Mouse (Mus musculus) MEL (cell line): ENCODE data around the gene Traf2. TPM values are rescaled to one million over a fixed set of nuclear protein-coding genes. Genes with fewer than 3 reads are reported as not detected.

Experiments used
- DNase-seq: peaks from one replicate; pipeline ENCODE4 v3.0.0; 2011; ENCODE audit warnings: low read depth, low spot score
- H3K27ac ChIP-seq: 2 replicates; pipeline ENCODE4 v1.5.1; 2012; ENCODE audit warnings: low read depth, mild to moderate bottlenecking, control low read depth, low read length, moderate library complexity; ENCODE audit not compliant: control insufficient read depth
- H3K27me3 ChIP-seq, 2 experiments: fragments of 150-350 bp in 1 of 2; sonication (generic) in 1 of 2; 2 replicates each; pipeline ENCODE4 v1.6.1; 2012; ENCODE audit warnings: low read length in 2 of 2, mild to moderate bottlenecking in 2 of 2, improper control_type of control experiment in 1 of 2, moderate library complexity in 1 of 2; ENCODE audit not compliant: insufficient read depth in 2 of 2, control insufficient read depth in 1 of 2
- H3K36me3 ChIP-seq, 2 experiments: 2 replicates each; pipeline ENCODE4 v1.6.1; 2012 to 2014; ENCODE audit warnings: low read length in 2 of 2, improper control_type of control experiment in 1 of 2, inconsistent platforms in 1 of 2, mild to moderate bottlenecking in 1 of 2; ENCODE audit not compliant: insufficient read depth in 2 of 2, control insufficient read depth in 1 of 2
- H3K4me1 ChIP-seq, 2 experiments: fragments of 150-350 bp in 1 of 2; sonication (generic) in 1 of 2; 2 replicates each; pipeline ENCODE4 v1.6.1; 2012; ENCODE audit warnings: low read length in 2 of 2, improper control_type of control experiment in 1 of 2, mild to moderate bottlenecking in 1 of 2; ENCODE audit not compliant: insufficient read depth in 2 of 2, control insufficient read depth in 1 of 2
- H3K4me3 ChIP-seq, 2 experiments: fragments of 150-350 bp in 1 of 2; sonication (generic) in 1 of 2; 2 replicates each; pipeline ENCODE4 v1.5.1; 2012; ENCODE audit warnings: low read depth in 2 of 2, low read length in 2 of 2, mild to moderate bottlenecking in 2 of 2, moderate library complexity in 2 of 2, control low read depth in 1 of 2, improper control_type of control experiment in 1 of 2; ENCODE audit not compliant: control insufficient read depth in 1 of 2, insufficient read depth in 1 of 2
- H3K79me2 ChIP-seq: 2 replicates; pipeline ENCODE4 v1.6.1; 2012; ENCODE audit warnings: mild to moderate bottlenecking, low read length, moderate library complexity; ENCODE audit not compliant: control insufficient read depth, poor library complexity, insufficient read depth
- H3K9ac ChIP-seq: 2 replicates; pipeline ENCODE4 v1.6.1; 2012; ENCODE audit warnings: low read depth, mild to moderate bottlenecking, control low read depth, low read length, moderate library complexity; ENCODE audit not compliant: control insufficient read depth, poor library complexity, severe bottlenecking
- H3K9me3 ChIP-seq: fragments of 150-350 bp; sonication (generic); replicated peaks from 2 replicates; pipeline ENCODE4 v1.6.1; 2012; ENCODE audit warnings: mild to moderate bottlenecking, low read length, improper control_type of control experiment, moderate library complexity; ENCODE audit not compliant: insufficient read depth
- BHLHE40 ChIP-seq: IDR thresholded peaks from 2 replicates; pipeline ENCODE4 v1.6.1; 2012; ENCODE audit warnings: low read depth, mild to moderate bottlenecking, inconsistent platforms, low read length, improper control_type of control experiment, borderline replicate concordance
- CTCF ChIP-seq, 3 experiments: IDR thresholded peaks in 2 of 3; conservative IDR thresholded peaks in 1 of 3; 2 replicates each; pipeline ENCODE4 v1.5.1; 2011 to 2012; ENCODE audit warnings: low read length in 3 of 3, low read depth in 2 of 3, mild to moderate bottlenecking in 2 of 3, improper control_type of control experiment in 1 of 3, inconsistent platforms in 1 of 3, mixed read lengths in 1 of 3, moderate library complexity in 1 of 3; ENCODE audit not compliant: control insufficient read depth in 1 of 3, insufficient read depth in 1 of 3, poor library complexity in 1 of 3, severe bottlenecking in 1 of 3
- EP300 ChIP-seq, 2 experiments: IDR thresholded peaks; 2 replicates each; pipeline ENCODE4 v1.6.1; 2011; ENCODE audit warnings: improper control_type of control experiment in 2 of 2, low read length in 2 of 2, low read depth in 1 of 2, mild to moderate bottlenecking in 1 of 2
- ETS1 ChIP-seq: IDR thresholded peaks from 2 replicates; pipeline ENCODE4 v1.6.1; 2012; ENCODE audit warnings: low read depth, mild to moderate bottlenecking, inconsistent platforms, low read length, improper control_type of control experiment, moderate library complexity
- GATA1 ChIP-seq: IDR thresholded peaks from 2 replicates; pipeline ENCODE4 v1.6.1; 2011; ENCODE audit warnings: low read depth, low read length, improper control_type of control experiment
- HCFC1 ChIP-seq: IDR thresholded peaks from 2 replicates; pipeline ENCODE4 v1.6.1; 2012; ENCODE audit warnings: low read depth, mild to moderate bottlenecking, inconsistent platforms, low read length, improper control_type of control experiment, moderate library complexity
- JUND ChIP-seq: IDR thresholded peaks from 2 replicates; pipeline ENCODE4 v1.6.1; 2011; ENCODE audit warnings: low read depth, mild to moderate bottlenecking, improper control_type of control experiment, low read length
- KAT2A ChIP-seq: conservative IDR thresholded peaks from 2 replicates; pipeline ENCODE4 v1.6.1; 2012; ENCODE audit warnings: low read depth, low read length, improper control_type of control experiment, inconsistent platforms
- MAZ ChIP-seq: IDR thresholded peaks from 2 replicates; pipeline ENCODE4 v1.6.1; 2012; ENCODE audit warnings: low read depth, mild to moderate bottlenecking, inconsistent platforms, low read length, improper control_type of control experiment
- MEF2A ChIP-seq: IDR thresholded peaks from 2 replicates; pipeline ENCODE4 v1.6.1; 2014; ENCODE audit warnings: low read depth, mild to moderate bottlenecking, inconsistent platforms, low read length, improper control_type of control experiment; ENCODE audit not compliant: poor library complexity, insufficient replicate concordance, severe bottlenecking; ENCODE audit errors: extremely low read depth
- MYB ChIP-seq: IDR thresholded peaks from 2 replicates; pipeline ENCODE4 v1.6.1; 2011; ENCODE audit warnings: mild to moderate bottlenecking, low read depth, low read length, improper control_type of control experiment
- MYC ChIP-seq: IDR thresholded peaks from 2 replicates; pipeline ENCODE4 v1.6.1; 2011; ENCODE audit warnings: low read depth, mild to moderate bottlenecking, low read length, improper control_type of control experiment, moderate library complexity
- NELFE ChIP-seq: IDR thresholded peaks from 2 replicates; pipeline ENCODE4 v1.6.1; 2011; ENCODE audit warnings: low read depth, low read length, improper control_type of control experiment
- NRF1 ChIP-seq: IDR thresholded peaks from 2 replicates; pipeline ENCODE4 v1.6.1; 2014; ENCODE audit warnings: low read depth, mild to moderate bottlenecking, inconsistent platforms, low read length, improper control_type of control experiment, moderate library complexity; ENCODE audit not compliant: poor library complexity, insufficient read depth, severe bottlenecking
- POLR2A ChIP-seq, 2 experiments: IDR thresholded peaks; 2 replicates each; pipeline ENCODE4 v1.6.1; 2011 to 2012; ENCODE audit warnings: low read length in 2 of 2, mild to moderate bottlenecking in 2 of 2, control low read depth in 1 of 2, improper control_type of control experiment in 1 of 2, low read depth in 1 of 2, moderate library complexity in 1 of 2; ENCODE audit not compliant: control insufficient read depth in 1 of 2, insufficient read depth in 1 of 2, poor library complexity in 1 of 2
- SIN3A ChIP-seq: IDR thresholded peaks from 2 replicates; pipeline ENCODE4 v1.6.1; 2012; ENCODE audit warnings: low read length, improper control_type of control experiment, inconsistent platforms
- SMC3 ChIP-seq: IDR thresholded peaks from 2 replicates; pipeline ENCODE4 v1.6.1; 2011; ENCODE audit warnings: low read depth, low read length, improper control_type of control experiment
- TAL1 ChIP-seq: IDR thresholded peaks from 2 replicates; pipeline ENCODE4 v1.6.1; 2012; ENCODE audit warnings: mild to moderate bottlenecking, inconsistent platforms, low read length, moderate library complexity, mixed read lengths
- TBP ChIP-seq: IDR thresholded peaks from 2 replicates; pipeline ENCODE4 v1.8.0; 2011; ENCODE audit warnings: low read depth, low read length, improper control_type of control experiment
- USF1 ChIP-seq: IDR thresholded peaks from 2 replicates; pipeline ENCODE4 v1.6.1; 2014; ENCODE audit warnings: low read depth, mild to moderate bottlenecking, inconsistent platforms, low read length, improper control_type of control experiment, moderate library complexity
- ZC3H11A ChIP-seq: IDR thresholded peaks from 2 replicates; pipeline ENCODE4 v1.6.1; 2012; ENCODE audit warnings: low read depth, mild to moderate bottlenecking, inconsistent platforms, low read length, improper control_type of control experiment
- polyA plus RNA-seq, 2 experiments: library from polyadenylated mRNA; stranded (reverse) in 1 of 2; unstranded in 1 of 2; fragments of >175 nt in 1 of 2; fragments of >200 nt in 1 of 2; gene quantifications; 2 replicates each; pipeline versions ENCODE4 v1.2.1 to v1.2.4; 2012; ENCODE audit warnings: low replicate concordance in 2 of 2, low read depth in 1 of 2; ENCODE audit not compliant: insufficient read length in 2 of 2, insufficient read depth in 1 of 2, missing spikeins in 1 of 2
- total RNA-seq: library from RNA; depleted of rRNA; stranded (reverse); fragments of 300-350 nt; gene quantifications from 2 replicates; pipeline ENCODE4 v1.2.3, GENCODE M21; 2012

The Traf2 gene
- total and polyA plus RNA-seq, 3 experiments, result 19.9 to 28.3 TPM; not detected in 1

DNA sequence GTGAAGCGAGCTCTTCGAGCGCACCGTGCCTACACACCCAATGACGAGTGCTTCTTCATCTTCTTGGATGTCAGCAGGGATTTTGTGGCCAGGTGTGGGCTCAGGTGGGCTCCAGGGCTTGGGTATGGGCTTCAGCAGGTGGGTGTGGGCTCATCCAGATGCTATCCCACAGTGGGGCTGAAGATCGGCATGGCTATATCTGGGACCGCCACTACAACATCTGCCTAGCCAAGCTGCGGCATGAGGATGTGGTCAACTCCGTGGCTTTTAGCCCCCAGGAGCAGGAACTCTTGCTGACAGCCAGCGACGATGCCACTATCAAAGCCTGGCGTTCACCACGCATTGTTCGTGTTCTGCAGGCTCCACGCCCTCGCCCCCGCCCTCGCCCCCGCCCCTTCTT is 42.2 kb downstream of the Traf2 start:
- TF ChIP-seq TAL1, result peak; percentile 54
- no peak for TF ChIP-seq MYB
- TF ChIP-seq SIN3A, result no peak
- no peak for TF ChIP-seq GATA1
- Histone ChIP-seq H3K9me3 (no peaks in the 10 kb centered on the region), H3K9ac (no peak overlapping the region), H3K27ac (no peak overlapping the region), H3K79me2 (peaks cover 9% of the 10 kb centered on the region), H3K4me1 (peaks cover 0 to 22% of the 10 kb centered on the region in 2 experiments; a peak in 3 of 4 replicates), H3K36me3 (peaks cover 0 to 14% of the 10 kb centered on the region in 2 experiments; a peak in 2 of 4 replicates), H3K4me3 (no peak overlapping the region), H3K27me3 (no peaks in the 10 kb centered on the region)
- no peak for DNase-seq

DNA sequence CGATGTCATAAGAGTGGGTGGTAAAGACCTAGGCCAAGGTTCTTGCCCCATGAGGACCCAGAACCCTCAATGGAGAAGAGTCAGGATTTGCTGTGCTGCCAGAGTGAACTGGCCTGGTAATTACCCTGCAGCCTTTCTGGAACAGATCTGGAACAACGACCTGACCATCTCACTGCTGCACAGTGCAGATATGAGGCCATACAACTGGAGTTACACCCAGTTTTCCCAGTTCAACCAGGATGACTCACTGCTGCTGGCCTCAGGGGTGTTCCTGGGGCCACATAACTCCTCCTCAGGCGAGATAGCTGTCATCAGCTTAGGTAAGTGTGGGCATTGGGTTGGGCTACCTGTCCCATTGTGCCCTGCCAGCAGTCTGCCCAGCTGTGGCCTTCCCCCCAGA is 44.0 kb downstream of the Traf2 start:
- H3K4me3 ChIP-seq, result no peak overlapping the region
- peak overlapping the region; percentile 2 for H3K9ac ChIP-seq
- H3K27me3 ChIP-seq, result no peaks in the 10 kb centered on the region
- H3K27ac ChIP-seq, result peak overlapping the region; percentile 65
- peaks cover 5 to 30% of the 10 kb centered on the region in 2 experiments for H3K4me1 ChIP-seq
- no peaks in the 10 kb centered on the region for H3K9me3 ChIP-seq
- peaks cover 9% of the 10 kb centered on the region for H3K79me2 ChIP-seq
- DNase-seq, result peak; percentile 61
- peak; percentile 21; the same call in 1 of the 2 replicates for TF ChIP-seq TBP
- peak; percentile 84 for TF ChIP-seq TAL1
- no peak for TF ChIP-seq MAZ
- peak; percentile 53 to 70 for TF ChIP-seq EP300 (IDR thresholded peaks at IDR 0.05; ENCODE audit: low read depth in 1 of 2, low read length in 2 of 2)
- no peak for TF ChIP-seq MEF2A
- no peak for TF ChIP-seq MYC
- 0 out of 4 replicates have a peak, but pooled peaks of 1 of the 2 experiments have one; percentile 14 for TF ChIP-seq POLR2A (IDR thresholded peaks at IDR 0.05; ENCODE audit: control insufficient read depth in 1 of 2, insufficient read depth in 1 of 2, low read depth in 1 of 2, low read length in 2 of 2, poor library complexity in 1 of 2)
- no peak for TF ChIP-seq BHLHE40
- 0 out of 2 replicates have a peak, but pooled peaks have one; percentile 41 for TF ChIP-seq JUND
- peaks cover 0 to 23% of the 10 kb centered on the region in 2 experiments; a peak in 2 of 4 replicates for H3K36me3 ChIP-seq

DNA sequence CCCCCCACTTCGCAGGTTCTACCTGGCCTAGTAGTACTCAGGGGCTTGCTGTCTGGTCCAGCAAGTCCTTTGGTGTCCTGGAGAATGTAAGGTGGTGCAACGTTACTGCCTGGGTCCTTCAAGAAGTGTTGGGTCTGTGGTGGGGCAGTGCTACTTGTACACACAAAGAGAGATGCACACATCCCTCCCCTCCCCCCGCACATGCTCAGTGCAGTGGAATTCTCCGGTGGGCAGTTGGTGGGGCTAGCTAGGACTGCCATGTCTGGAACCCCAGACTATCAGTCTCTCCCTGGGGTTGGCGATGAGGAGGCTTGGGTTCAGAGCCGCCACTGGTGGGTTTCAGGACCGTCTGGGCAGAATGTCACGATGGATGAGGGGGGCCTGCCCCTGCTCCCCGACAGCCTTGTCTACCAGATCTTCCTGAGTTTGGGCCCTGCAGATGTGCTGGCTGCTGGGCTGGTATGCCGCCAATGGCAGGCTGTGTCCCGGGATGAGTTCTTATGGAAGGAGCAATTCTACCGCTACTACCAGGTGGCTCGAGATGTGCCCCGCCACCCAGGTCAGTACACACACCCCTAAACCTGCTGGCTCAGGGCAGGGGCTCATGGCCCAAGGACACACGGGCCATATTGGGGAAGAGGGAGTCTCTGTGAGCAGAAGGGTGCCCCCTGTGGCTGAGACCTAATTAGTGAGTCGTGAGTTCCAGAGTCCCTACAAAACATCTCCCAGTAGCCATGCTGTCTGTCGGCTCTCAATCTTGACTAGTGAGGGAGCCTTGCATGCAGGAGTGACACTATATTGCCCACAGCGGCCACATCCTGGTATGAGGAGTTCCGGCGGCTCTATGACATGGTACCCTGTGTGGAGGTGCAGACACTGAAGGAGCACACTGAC is 44.9 kb downstream of the Traf2 start, which contains the start of gene C8g:
Gene C8g (minus strand): TSS at position 127 of the 894 bp plus-strand sequence.
- Histone ChIP-seq H3K27me3 (no peaks in the 10 kb centered on the region), H3K9me3 (no peaks in the 10 kb centered on the region), H3K27ac (peak within 1 kb of the TSS; percentile 65), H3K4me3 (peak within 1 kb of the TSS; percentile 93 to 96), H3K79me2 (peaks cover 9% of the 10 kb centered on the region), H3K36me3 (peaks cover 0 to 29% of the 10 kb centered on the region in 2 experiments; a peak in 2 of 4 replicates), H3K9ac (peak within 1 kb of the TSS; percentile 97), H3K4me1 (peaks cover 10 to 36% of the 10 kb centered on the region in 2 experiments)
- peak; percentile 57 for DNase-seq
- TF ChIP-seq SMC3 (no peak), MEF2A (no peak), USF1 (no peak), MYC (no peak), JUND (no peak), HCFC1 (no peak), ZC3H11A (no peak), NRF1 (peak; percentile 43; the same call in 1 of the 2 replicates), CTCF (IDR thresholded peaks at IDR 0.05 in 2 of 3, conservative IDR thresholded peaks at IDR 0.05 in 1 of 3; ENCODE audit: control insufficient read depth in 1 of 3, insufficient read depth in 1 of 3, low read depth in 2 of 3, low read length in 3 of 3, poor library complexity in 1 of 3, severe bottlenecking in 1 of 3) (peak; percentile 22 to 41 (median 35); a peak in 4 of 6 replicates), TBP (no peak), ETS1 (no peak), NELFE (no peak), KAT2A (no peak)
